Mouse (Mus musculus): ENCODE results near the gene Galnt7. TPM values are rescaled to one million over a fixed set of nuclear protein-coding genes. Genes with fewer than 3 reads are reported as not detected.

Galnt7 gene
- polyA plus RNA-seq, 1 experiment: 2.0 TPM

GRCm38 (mm10) chr8:57654146-57654545 is 1.3 kb upstream of the Galnt7 start:
- Histone ChIP-seq H3K36me3 (ENCODE audit: control insufficient read depth, insufficient read depth, low read length) (no peaks in the 10 kb centered on the region), H3K4me3 (ENCODE audit: extremely low read depth, insufficient read depth, insufficient read length) (peak overlapping the region; percentile 98; the same call in 1 of the 2 replicates), H3K27me3 (ENCODE audit: control insufficient read depth, insufficient read depth, low read length) (no peaks in the 10 kb centered on the region), H3K4me1 (ENCODE audit: control insufficient read depth, insufficient read depth, insufficient read length) (peaks cover 3% of the 10 kb centered on the region; the same call in 1 of the 2 replicates), H3K27ac (ENCODE audit: insufficient read depth, low read length) (no peak overlapping the region; the same call in 1 of the 2 replicates)
- 17% methylated on average over 7 of the region's 7 CpGs for WGBS
- TF ChIP-seq CTCF (IDR thresholded peaks at IDR 0.05; ENCODE audit: extremely low read depth, insufficient read depth, insufficient read length, insufficient replicate concordance) (no peak), POLR2A (IDR thresholded peaks at IDR 0.05; ENCODE audit: low read depth, low read length) (no peak)
- DNase-seq (ENCODE audit: low read depth in 1 of 2, low spot score in 2 of 2): no peak

- Histone ChIP-seq H3K4me1 (ENCODE audit: control insufficient read depth, insufficient read depth, insufficient read length) (peaks cover 3% of the 10 kb centered on the region; the same call in 1 of the 2 replicates), H3K27ac (ENCODE audit: insufficient read depth, low read length) (peak overlapping the region; percentile 68; the same call in 1 of the 2 replicates), H3K4me3 (ENCODE audit: extremely low read depth, insufficient read depth, insufficient read length) (peak overlapping the region; percentile 98), H3K27me3 (ENCODE audit: control insufficient read depth, insufficient read depth, low read length) (no peaks in the 10 kb centered on the region), H3K36me3 (ENCODE audit: control insufficient read depth, insufficient read depth, low read length) (no peaks in the 10 kb centered on the region)
- TF ChIP-seq CTCF (IDR thresholded peaks at IDR 0.05; ENCODE audit: extremely low read depth, insufficient read depth, insufficient read length, insufficient replicate concordance) (no peak), POLR2A (IDR thresholded peaks at IDR 0.05; ENCODE audit: low read depth, low read length) (no peak)
- 2% methylated on average over 7 of the region's 7 CpGs for WGBS
- no peak for DNase-seq (ENCODE audit: low read depth in 1 of 2, low spot score in 2 of 2)
Observed at GRCm38 (mm10) chr8:57653768-57654125, 915 bp upstream of the Galnt7 start.

- DNase-seq (ENCODE audit: low read depth in 1 of 2, low spot score in 2 of 2): peak in 1 of 2 experiments; percentile 36
- Histone ChIP-seq H3K27me3 (ENCODE audit: control insufficient read depth, insufficient read depth, low read length) (no peaks in the 10 kb centered on the region), H3K36me3 (ENCODE audit: control insufficient read depth, insufficient read depth, low read length) (no peaks in the 10 kb centered on the region), H3K27ac (ENCODE audit: insufficient read depth, low read length) (peak overlapping the region; percentile 68), H3K4me1 (ENCODE audit: control insufficient read depth, insufficient read depth, insufficient read length) (peaks cover 3% of the 10 kb centered on the region; the same call in 1 of the 2 replicates), H3K4me3 (ENCODE audit: extremely low read depth, insufficient read depth, insufficient read length) (peak overlapping the region; percentile 98)
- TF ChIP-seq CTCF (IDR thresholded peaks at IDR 0.05; ENCODE audit: extremely low read depth, insufficient read depth, insufficient read length, insufficient replicate concordance): no peak
- TF ChIP-seq POLR2A (IDR thresholded peaks at IDR 0.05; ENCODE audit: low read depth, low read length): no peak
- under 1% methylated on average over 27 of the region's 38 CpGs for WGBS
Observed at GRCm38 (mm10) chr8:57653056-57653767, 380 bp upstream of the Galnt7 start.

GRCm38 (mm10) chr8:57651689-57652455 is 960 bp downstream of the Galnt7 start:
- Histone ChIP-seq H3K4me3 (ENCODE audit: extremely low read depth, insufficient read depth, insufficient read length) (peak overlapping the region; percentile 98), H3K36me3 (ENCODE audit: control insufficient read depth, insufficient read depth, low read length) (0 out of 2 replicates have a peak, but pooled peaks cover 1% of the 10 kb centered on the region), H3K4me1 (ENCODE audit: control insufficient read depth, insufficient read depth, insufficient read length) (peaks cover 3% of the 10 kb centered on the region; the same call in 1 of the 2 replicates), H3K27ac (ENCODE audit: insufficient read depth, low read length) (peak overlapping the region; percentile 86), H3K27me3 (ENCODE audit: control insufficient read depth, insufficient read depth, low read length) (no peaks in the 10 kb centered on the region)
- TF ChIP-seq CTCF (IDR thresholded peaks at IDR 0.05; ENCODE audit: extremely low read depth, insufficient read depth, insufficient read length, insufficient replicate concordance) (no peak), POLR2A (IDR thresholded peaks at IDR 0.05; ENCODE audit: low read depth, low read length) (no peak)
- DNase-seq (ENCODE audit: low read depth in 1 of 2, low spot score in 2 of 2): peak in 1 of 2 experiments; percentile 47
- under 1% methylated on average over 85 of the region's 91 CpGs for WGBS

- 1% methylated on average over 8 of the region's 8 CpGs for WGBS
- no peaks in the 10 kb centered on the region for H3K27me3 ChIP-seq (ENCODE audit: control insufficient read depth, insufficient read depth, low read length)
- H3K4me1 ChIP-seq (ENCODE audit: control insufficient read depth, insufficient read depth, insufficient read length): peaks cover 3% of the 10 kb centered on the region; the same call in 1 of the 2 replicates
- H3K27ac ChIP-seq (ENCODE audit: insufficient read depth, low read length): no peak overlapping the region
- DNase-seq (ENCODE audit: low read depth in 1 of 2, low spot score in 2 of 2): no peak
- H3K36me3 ChIP-seq (ENCODE audit: control insufficient read depth, insufficient read depth, low read length): 0 out of 2 replicates have a peak, but pooled peaks cover 1% of the 10 kb centered on the region
- TF ChIP-seq POLR2A (IDR thresholded peaks at IDR 0.05; ENCODE audit: low read depth, low read length) (no peak), CTCF (IDR thresholded peaks at IDR 0.05; ENCODE audit: extremely low read depth, insufficient read depth, insufficient read length, insufficient replicate concordance) (no peak)
- peak overlapping the region; percentile 98 for H3K4me3 ChIP-seq (ENCODE audit: extremely low read depth, insufficient read depth, insufficient read length)
Observed at GRCm38 (mm10) chr8:57651357-57651688, 1.5 kb downstream of the Galnt7 start.

GRCm38 (mm10) chr8:57650216-57650615 is 2.6 kb downstream of the Galnt7 start:
- DNase-seq (ENCODE audit: low read depth in 1 of 2, low spot score in 2 of 2): no peak
- Histone ChIP-seq H3K4me1 (ENCODE audit: control insufficient read depth, insufficient read depth, insufficient read length) (peaks cover 3% of the 10 kb centered on the region; the same call in 1 of the 2 replicates), H3K4me3 (ENCODE audit: extremely low read depth, insufficient read depth, insufficient read length) (no peak overlapping the region), H3K27ac (ENCODE audit: insufficient read depth, low read length) (no peak overlapping the region), H3K27me3 (ENCODE audit: control insufficient read depth, insufficient read depth, low read length) (no peaks in the 10 kb centered on the region), H3K36me3 (ENCODE audit: control insufficient read depth, insufficient read depth, low read length) (0 out of 2 replicates have a peak, but pooled peaks cover 1% of the 10 kb centered on the region)
- 63% methylated on average over 6 of the region's 6 CpGs for WGBS
- TF ChIP-seq CTCF (IDR thresholded peaks at IDR 0.05; ENCODE audit: extremely low read depth, insufficient read depth, insufficient read length, insufficient replicate concordance) (no peak), POLR2A (IDR thresholded peaks at IDR 0.05; ENCODE audit: low read depth, low read length) (no peak)

All from spleen, adult 2 months (tissue).